Mouse (Mus musculus) forebrain, embryonic 16.5 days (tissue): ENCODE measurements at regions not wholly inside any gene's neighbourhood (a gene's known extent, or its start where the extent isn't known, plus 50 kb on each side); places are given as distances from the start of the nearest gene placed in this dataset.
A peak's percentile ranks its signal among the peaks of the same experiment; 100 is the strongest.

ENCODE experiments used
- ATAC-seq: fragments of 200-750 bp; cut with Nextera tagmentation; 2 replicates; pipeline ENCODE4 v1.8.0; 2017; ENCODE audit warnings: mild to moderate bottlenecking, moderate library complexity
- H3K27ac ChIP-seq: fragments of 300-500 bp; sonication (generic); 2 replicates; pipeline ENCODE4 v1.5.1; 2014; ENCODE audit warnings: low read length, control low read depth
- H3K27me3 ChIP-seq: fragments of 300-500 bp; sonication (generic); replicated peaks from 2 replicates; pipeline ENCODE4 v1.6.1; 2014; ENCODE audit warnings: low read length; ENCODE audit not compliant: control insufficient read depth, insufficient read depth
- H3K36me3 ChIP-seq: fragments of 300-500 bp; sonication (generic); 2 replicates; pipeline ENCODE4 v1.6.1; 2014; ENCODE audit not compliant: control insufficient read depth, insufficient read depth
- H3K4me1 ChIP-seq: fragments of 300-500 bp; sonication (generic); replicated peaks from 2 replicates; pipeline ENCODE4 v1.6.1; 2014; ENCODE audit warnings: low read length; ENCODE audit not compliant: control insufficient read depth, insufficient read depth
- H3K4me2 ChIP-seq: fragments of 300-500 bp; sonication (generic); 2 replicates; pipeline ENCODE4 v1.6.1; 2014; ENCODE audit warnings: mild to moderate bottlenecking, low read length, control low read depth
- H3K4me3 ChIP-seq: fragments of 300-500 bp; sonication (generic); replicated peaks from 2 replicates; pipeline ENCODE4 v1.5.1; 2014; ENCODE audit warnings: mild to moderate bottlenecking, low read length, control low read depth
- H3K9ac ChIP-seq: fragments of 300-500 bp; sonication (generic); replicated peaks from 2 replicates; pipeline ENCODE4 v1.6.1; 2014; ENCODE audit warnings: low read depth, low read length, control low read depth
- H3K9me3 ChIP-seq: fragments of 300-500 bp; sonication (generic); 2 replicates; pipeline ENCODE4 v1.6.1; 2016; ENCODE audit warnings: low read length; ENCODE audit not compliant: control insufficient read depth
- WGBS: fragments of 180-500 bp; shearing (Covaris S2); extraction: QIAGEN DNeasy Blood & Tissue Kit; methylation state at CpG from one replicate; pipeline ENCODE4 v1.1.7; 2014; 5-methylcytosine and 5-hydroxymethylcytosine counted together

DNA sequence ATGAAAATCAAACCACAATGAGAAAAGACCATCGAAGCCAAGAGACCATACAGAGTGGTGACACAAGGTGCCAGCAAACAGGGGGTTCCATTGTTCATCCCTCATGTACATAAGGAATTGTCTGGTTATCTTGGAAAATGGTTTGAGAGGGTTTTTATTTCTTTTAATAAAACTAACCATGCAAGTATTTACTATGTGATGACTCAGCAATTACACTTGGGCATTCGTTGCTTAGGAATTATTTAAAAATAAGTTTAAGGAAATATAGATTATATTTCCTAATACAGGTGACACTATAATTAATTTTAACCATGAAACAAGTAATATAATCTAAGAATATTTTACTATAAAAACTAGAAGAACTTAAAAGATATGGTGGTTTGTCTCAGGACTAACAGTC lies 218.7 kb upstream of the Gm11042 start:
- H3K4me1 ChIP-seq: no peaks in the 10 kb centered on the region
- H3K36me3 ChIP-seq: no peaks in the 10 kb centered on the region
- H3K27ac ChIP-seq: no peak overlapping the region
- 85% methylated on average over 2 of the region's 2 CpGs for WGBS
- no peaks in the 10 kb centered on the region for H3K9me3 ChIP-seq
- H3K9ac ChIP-seq: no peak overlapping the region
- no peaks in the 10 kb centered on the region for H3K27me3 ChIP-seq
- H3K4me2 ChIP-seq: no peak overlapping the region
- H3K4me3 ChIP-seq: no peak overlapping the region
- no peak for ATAC-seq

DNA sequence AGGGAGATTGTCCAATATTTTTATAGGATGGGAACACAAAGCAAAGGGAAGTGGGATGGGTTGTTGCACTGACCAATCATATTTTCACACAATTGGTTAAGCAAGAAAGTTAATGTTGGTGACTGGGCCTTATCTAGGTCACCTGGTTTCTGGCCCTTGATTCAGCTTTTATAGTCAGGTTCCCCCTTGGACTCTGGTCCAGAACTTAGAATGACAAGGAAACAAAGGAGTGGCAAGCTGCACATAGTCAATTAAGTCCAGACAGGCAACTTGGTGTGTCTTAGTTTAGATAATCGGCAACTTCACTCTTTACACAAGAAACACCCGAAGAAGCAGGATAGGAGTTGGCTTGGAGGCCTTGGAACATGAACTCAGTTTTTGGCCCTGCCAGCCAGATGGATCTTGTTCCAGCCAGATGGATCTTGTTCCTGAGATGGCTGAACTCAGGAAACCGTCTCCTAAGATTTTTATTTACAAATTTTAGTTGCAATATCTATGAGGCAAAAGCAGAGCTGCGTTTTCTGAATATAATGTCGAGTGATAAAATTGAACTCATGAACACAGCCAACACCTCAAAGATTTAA lies 212.9 kb upstream of the Gm11042 start:
- no peak overlapping the region for H3K4me2 ChIP-seq
- no peaks in the 10 kb centered on the region for H3K27me3 ChIP-seq
- no peaks in the 10 kb centered on the region for H3K36me3 ChIP-seq
- no peak overlapping the region for H3K27ac ChIP-seq
- no peak for ATAC-seq
- no peak overlapping the region for H3K4me3 ChIP-seq
- peaks cover 8% of the 10 kb centered on the region for H3K4me1 ChIP-seq
- H3K9ac ChIP-seq: no peak overlapping the region
- H3K9me3 ChIP-seq: no peaks in the 10 kb centered on the region
- WGBS: 79% methylated on average over 5 of the region's 5 CpGs

DNA sequence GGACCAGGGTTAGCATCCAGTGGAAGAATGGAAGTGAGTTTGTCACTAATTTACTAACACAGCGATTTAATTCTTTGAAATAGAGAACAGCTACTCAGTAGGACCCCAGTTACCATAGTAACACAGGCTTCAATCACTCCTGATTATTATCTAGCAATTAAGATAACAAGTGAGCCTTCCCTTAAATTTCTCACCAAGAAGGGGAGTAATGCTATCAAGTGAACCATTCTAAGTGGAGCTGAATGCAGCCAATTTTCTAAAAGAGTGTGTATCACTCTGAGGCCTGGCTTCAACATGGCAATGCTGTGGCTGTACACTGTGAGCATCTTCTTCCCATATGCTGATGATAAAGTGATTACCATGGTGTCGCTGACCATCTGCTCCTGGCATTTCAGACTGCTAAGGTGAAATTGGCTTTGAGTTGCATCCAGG lies 211.0 kb upstream of the Gm11042 start:
- Histone ChIP-seq H3K27me3 (no peaks in the 10 kb centered on the region), H3K4me3 (no peak overlapping the region), H3K4me2 (no peak overlapping the region), H3K9ac (no peak overlapping the region), H3K4me1 (peaks cover 8% of the 10 kb centered on the region), H3K27ac (peak overlapping the region; percentile 44; the same call in 1 of the 2 replicates), H3K9me3 (no peaks in the 10 kb centered on the region), H3K36me3 (no peaks in the 10 kb centered on the region)
- peak; percentile 93 for ATAC-seq
- WGBS: 23% methylated on average over 2 of the region's 2 CpGs

GRCm38 (mm10) chr12:74523988-74524387 lies 207.8 kb upstream of the Gm11042 start:
- no peaks in the 10 kb centered on the region for H3K9me3 ChIP-seq
- H3K36me3 ChIP-seq: no peaks in the 10 kb centered on the region
- H3K27ac ChIP-seq: no peak overlapping the region
- H3K4me1 ChIP-seq: peaks cover 8% of the 10 kb centered on the region
- no peak overlapping the region for H3K9ac ChIP-seq
- no peak overlapping the region for H3K4me3 ChIP-seq
- H3K4me2 ChIP-seq: no peak overlapping the region
- ATAC-seq: no peak
- H3K27me3 ChIP-seq: no peaks in the 10 kb centered on the region

GRCm38 (mm10) chr12:74518032-74518431 lies 201.8 kb upstream of the Gm11042 start:
- H3K4me3 ChIP-seq: no peak overlapping the region
- H3K36me3 ChIP-seq: no peaks in the 10 kb centered on the region
- 86% methylated on average over 6 of the region's 6 CpGs for WGBS
- no peak overlapping the region for H3K4me2 ChIP-seq
- H3K27me3 ChIP-seq: no peaks in the 10 kb centered on the region
- no peaks in the 10 kb centered on the region for H3K9me3 ChIP-seq
- H3K27ac ChIP-seq: no peak overlapping the region
- H3K4me1 ChIP-seq: no peaks in the 10 kb centered on the region
- ATAC-seq: no peak
- H3K9ac ChIP-seq: no peak overlapping the region

DNA sequence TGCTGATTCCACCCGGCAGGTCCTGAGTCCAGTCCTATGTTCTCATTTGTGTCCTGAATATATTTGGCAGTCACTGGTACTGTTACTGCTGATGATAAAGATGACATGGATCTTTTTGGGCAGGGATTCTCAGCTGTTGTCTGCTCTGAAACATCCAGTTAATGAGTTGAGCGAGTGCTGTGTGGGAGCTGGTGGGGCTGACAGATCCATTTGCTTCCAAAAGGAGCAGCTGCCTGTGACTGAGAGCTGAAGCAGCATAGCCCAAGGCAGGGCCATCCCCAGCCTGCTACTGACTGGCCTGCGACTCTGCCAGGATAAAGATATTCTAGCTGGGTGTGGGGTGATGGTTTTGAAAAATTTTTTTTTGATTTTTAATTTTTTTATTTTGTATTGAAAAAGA lies 200.3 kb upstream of the Gm11042 start:
- no peak overlapping the region for H3K9ac ChIP-seq
- ATAC-seq: peak; percentile 85
- H3K4me3 ChIP-seq: no peak overlapping the region
- no peaks in the 10 kb centered on the region for H3K27me3 ChIP-seq
- WGBS: 40% methylated on average over 3 of the region's 3 CpGs
- no peaks in the 10 kb centered on the region for H3K36me3 ChIP-seq
- H3K27ac ChIP-seq: no peak overlapping the region
- H3K4me1 ChIP-seq: no peaks in the 10 kb centered on the region
- no peaks in the 10 kb centered on the region for H3K9me3 ChIP-seq
- no peak overlapping the region for H3K4me2 ChIP-seq

DNA sequence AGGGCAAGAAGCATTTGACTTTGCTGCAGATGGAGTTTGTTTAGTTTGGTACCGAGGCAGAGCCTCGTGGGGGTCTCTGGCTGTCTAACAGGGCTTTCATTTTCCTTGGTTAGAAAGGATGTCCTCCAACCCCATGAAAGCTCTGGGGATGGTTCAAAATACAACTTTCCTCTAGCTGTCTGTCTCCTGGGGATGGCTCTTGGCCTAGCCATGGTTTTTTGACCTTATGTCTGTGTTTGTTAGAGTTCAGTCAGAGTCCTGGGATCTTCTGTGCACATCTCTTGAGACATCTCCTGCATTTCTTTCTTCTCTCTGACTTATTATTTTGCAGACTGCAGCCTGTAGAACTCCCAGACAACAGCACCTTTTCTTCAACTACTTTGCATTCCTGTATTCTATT lies 186.6 kb upstream of the Gm11042 start:
- Histone ChIP-seq H3K27me3 (no peaks in the 10 kb centered on the region), H3K4me3 (no peak overlapping the region), H3K27ac (no peak overlapping the region), H3K9me3 (no peaks in the 10 kb centered on the region), H3K4me1 (no peaks in the 10 kb centered on the region), H3K36me3 (no peaks in the 10 kb centered on the region), H3K4me2 (no peak overlapping the region), H3K9ac (no peak overlapping the region)
- no peak for ATAC-seq
- WGBS: 87% methylated on average over 2 of the region's 2 CpGs

DNA sequence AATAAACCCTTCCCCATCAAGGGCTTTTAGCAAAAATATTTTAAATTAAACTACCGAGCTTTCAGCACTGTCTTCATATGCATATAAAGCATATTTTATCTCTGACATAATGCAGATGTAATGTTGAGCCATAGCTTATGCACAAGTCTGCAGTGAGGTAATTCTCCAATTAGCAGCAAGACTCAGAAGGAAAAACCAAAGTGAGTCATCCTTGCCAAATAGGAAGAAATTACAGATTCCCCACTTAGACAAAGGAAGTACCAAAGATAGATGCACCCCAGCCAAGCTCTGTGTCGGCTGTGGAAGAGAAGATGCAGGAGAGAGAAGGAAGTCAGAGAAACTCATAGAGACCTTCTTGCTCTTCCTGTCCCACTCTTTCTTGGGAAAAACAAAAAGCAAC lies 161.4 kb upstream of the Gm11042 start:
- H3K4me2 ChIP-seq: no peak overlapping the region
- WGBS: 68% methylated on average over 2 of the region's 2 CpGs
- H3K4me3 ChIP-seq: no peak overlapping the region
- H3K27me3 ChIP-seq: no peaks in the 10 kb centered on the region
- H3K4me1 ChIP-seq: no peaks in the 10 kb centered on the region
- H3K27ac ChIP-seq: no peak overlapping the region
- no peak for ATAC-seq
- no peaks in the 10 kb centered on the region for H3K36me3 ChIP-seq
- no peak overlapping the region for H3K9ac ChIP-seq
- no peaks in the 10 kb centered on the region for H3K9me3 ChIP-seq

- Histone ChIP-seq H3K27ac (no peak overlapping the region), H3K9me3 (no peaks in the 10 kb centered on the region), H3K4me2 (no peak overlapping the region), H3K4me1 (no peaks in the 10 kb centered on the region), H3K4me3 (no peak overlapping the region), H3K36me3 (no peaks in the 10 kb centered on the region), H3K27me3 (no peaks in the 10 kb centered on the region), H3K9ac (no peak overlapping the region)
- whole genome bisulfite sequencing: 88% methylated on average over 1 of the region's 1 CpGs
- ATAC-seq: no peak
Observed at GRCm38 (mm10) chr12:74474741-74475140, 158.5 kb upstream of the Gm11042 start.

DNA sequence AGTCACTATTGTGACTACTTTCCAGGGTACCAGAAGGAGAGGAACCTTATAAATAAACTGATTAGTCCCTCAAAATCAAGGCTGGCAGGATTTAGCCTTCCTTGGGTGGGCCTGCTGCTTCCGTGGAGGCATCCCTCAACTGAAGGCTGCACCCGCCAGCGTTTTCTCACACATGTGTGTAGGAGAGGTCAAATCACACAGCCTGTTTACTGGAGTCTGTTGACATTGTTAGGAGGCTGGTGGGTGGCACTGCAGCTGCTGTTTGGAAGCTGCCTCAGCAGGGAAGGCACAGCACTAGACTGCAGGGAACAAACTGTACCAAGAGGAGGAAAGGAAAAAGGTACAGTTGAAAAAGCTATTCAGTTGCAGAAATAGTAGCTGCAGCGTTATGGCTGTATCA lies 142.3 kb upstream of the Gm11042 start:
- WGBS: 31% methylated on average over 4 of the region's 4 CpGs
- Histone ChIP-seq H3K9me3 (no peaks in the 10 kb centered on the region), H3K4me3 (no peak overlapping the region), H3K4me2 (no peak overlapping the region), H3K27ac (no peak overlapping the region), H3K9ac (no peak overlapping the region), H3K4me1 (peaks cover 11% of the 10 kb centered on the region), H3K36me3 (no peaks in the 10 kb centered on the region), H3K27me3 (no peaks in the 10 kb centered on the region)
- peak; percentile 67; the same call in 1 of the 2 replicates for ATAC-seq
